Mouse (Mus musculus): ENCODE results near the gene Gpa33.

Gpa33 gene

GRCm38 (mm10) chr1:166165159-166165558 lies 35.1 kb downstream of the Gpa33 start:
- no peak for DNase-seq (ENCODE audit: low spot score)

- DNase-seq (ENCODE audit: low spot score) = no peak
Observed at GRCm38 (mm10) chr1:166167405-166167804, 37.4 kb downstream of the Gpa33 start.

GRCm38 (mm10) chr1:166168017-166168416 lies 38.0 kb downstream of the Gpa33 start:
- DNase-seq (ENCODE audit: low spot score) = no peak

- no peak for DNase-seq (ENCODE audit: low spot score)
Observed at GRCm38 (mm10) chr1:166169713-166170112, 39.7 kb downstream of the Gpa33 start.

- no peak for DNase-seq (ENCODE audit: low spot score)
Observed at GRCm38 (mm10) chr1:166170852-166171251, 40.8 kb downstream of the Gpa33 start.

GRCm38 (mm10) chr1:166172992-166173391 lies 43.0 kb downstream of the Gpa33 start:
- no peak for DNase-seq (ENCODE audit: low spot score)

- DNase-seq (ENCODE audit: low spot score) = no peak
Observed at GRCm38 (mm10) chr1:166173621-166174020, 43.6 kb downstream of the Gpa33 start.

- no peak for DNase-seq (ENCODE audit: low spot score)
Observed at GRCm38 (mm10) chr1:166181510-166181909, 51.5 kb downstream of the Gpa33 start.

GRCm38 (mm10) chr1:166182952-166183627 lies 53.1 kb downstream of the Gpa33 start:
- no peak for DNase-seq (ENCODE audit: low spot score)

- DNase-seq (ENCODE audit: low spot score) = no peak
Observed at GRCm38 (mm10) chr1:166184391-166185229, 54.6 kb downstream of the Gpa33 start.

- no peak for DNase-seq (ENCODE audit: low spot score)
Observed at GRCm38 (mm10) chr1:166185357-166185756, 55.3 kb downstream of the Gpa33 start.

- no peak for DNase-seq (ENCODE audit: low spot score)
Observed at GRCm38 (mm10) chr1:166189821-166190220, 59.8 kb downstream of the Gpa33 start.

- no peak for DNase-seq (ENCODE audit: low spot score)
Observed at GRCm38 (mm10) chr1:166204171-166204570, 74.1 kb downstream of the Gpa33 start.

- DNase-seq (ENCODE audit: low spot score) = no peak
Observed at GRCm38 (mm10) chr1:166205159-166205558, 75.1 kb downstream of the Gpa33 start.

GRCm38 (mm10) chr1:166209371-166209770 lies 79.3 kb downstream of the Gpa33 start:
- DNase-seq (ENCODE audit: low spot score) = no peak

GRCm38 (mm10) chr1:166214181-166214580 lies 84.1 kb downstream of the Gpa33 start:
- DNase-seq (ENCODE audit: low spot score) = no peak

All from urinary bladder, postnatal 25 days (tissue).